Comparison of ENCODE assay signal across 8 mouse cellular contexts in genomic region chr5:110072413-110072812, GRCm38 (mm10). TPM values are rescaled to one million over a fixed set of nuclear protein-coding genes. Genes with fewer than 3 reads are reported as not detected.
DNase-seq lines count a peak whose midpoint lies in the region; ATAC-seq and TF ChIP-seq lines count a peak whose summit lies in the region.
"Not testable (repeated sequence)": the region's sequence is repeated elsewhere in the genome, so short reads cannot be mapped to it uniquely, and the experiment has no call there.
"Had no signal": no experiment of that assay in that cellular context is flagged by ENCODE, and none has a peak within 500 bp of the region (broad histone marks: within the 10 kb centered on the region; RNA-seq: fewer than 3 reads in every experiment).

Gene Gm17655, minus strand, starts transcription at chr5:110072513.

- H3K9ac ChIP-seq in ES-Bruce4 (ENCODE audit: low read depth, poor library complexity, severe bottlenecking), result not testable (repeated sequence)

- not testable (repeated sequence) for H3K27me3 ChIP-seq in ES-Bruce4 (ENCODE audit: control insufficient read depth, insufficient read depth, low read length, poor library complexity, severe bottlenecking); G1E (ENCODE audit: insufficient read depth, low read length)

- not testable (repeated sequence) for ATAC-seq in G1E (ENCODE audit: extremely low read depth, insufficient number of reproducible peaks, low FRiP score, poor library complexity, severe bottlenecking); common myeloid progenitor, adult 5-6 weeks (replicated peaks; ENCODE audit: low read depth, poor library complexity, severe bottlenecking); neutrophil, adult 5-6 weeks (ENCODE audit: extremely low read depth, insufficient number of reproducible peaks, low FRiP score, poor library complexity, severe bottlenecking)

- TF ChIP-seq EP300 in ES-Bruce4 (IDR thresholded peaks at IDR 0.05; ENCODE audit: insufficient read depth, low read depth, low read length), result not testable (repeated sequence)

- not testable (repeated sequence) for H3K27ac ChIP-seq in ES-Bruce4 (ENCODE audit: insufficient read depth, low read length)

- not testable (repeated sequence) for TF ChIP-seq POLR2A in ES-Bruce4 (IDR thresholded peaks at IDR 0.05; ENCODE audit: insufficient read depth, low read length)

- H3K9me3 ChIP-seq in ES-Bruce4 (replicated peaks; ENCODE audit: control insufficient read depth, insufficient read depth, low read length, poor library complexity, severe bottlenecking), result peaks cover 10% of the 10 kb centered on the region
- peaks cover 18% of the 10 kb centered on the region for H3K9me3 ChIP-seq in G1E (replicated peaks)

- TF ChIP-seq CTCF in ES-Bruce4 (IDR thresholded peaks at IDR 0.05; ENCODE audit: low read depth, low read length); G1E (IDR thresholded peaks at IDR 0.05; ENCODE audit: low read depth, low read length): not testable (repeated sequence)

- H3K36me3 ChIP-seq in ES-Bruce4 (ENCODE audit: control insufficient read depth, insufficient read depth, low read length, poor library complexity, severe bottlenecking); G1E (replicated peaks): not testable (repeated sequence)

- not testable (repeated sequence) for DNase-seq in G1E (ENCODE audit: low spot score); adrenal gland, postnatal 4 days (ENCODE audit: low spot score in 2 of 2); layer of hippocampus, postnatal 36 days; left cerebral cortex, adult 8-10 months (ENCODE audit: low spot score in 2 of 2)

- H3K4me3 ChIP-seq in ES-Bruce4 (ENCODE audit: low read depth, low read length); G1E (ENCODE audit: low read depth, low read length): not testable (repeated sequence)

- H3K4me1 ChIP-seq in ES-Bruce4 (ENCODE audit: control insufficient read depth, insufficient read depth, low read length); G1E (ENCODE audit: insufficient read depth, low read depth, low read length): not testable (repeated sequence)

RNA-seq across cellular contexts. Expression of gene Gm17655, which starts in this region (rescaled TPM):
- polyA plus RNA-seq in ES-Bruce4 (2011; ENCODE audit: insufficient read depth, insufficient read length, low read depth, missing spikeins), result 18.2 and 21.5 TPM in 2 replicates
- 33.2 and 49.1 TPM in 2 replicates for total RNA-seq in G1E (2014; fragmentation: Nextera tagmentation)
- total RNA-seq in G1E (2017), result 6.5 and 16.0 TPM in 2 replicates
- polyA plus RNA-seq in G1E (2012), result 0.14 and 0.50 TPM in 2 replicates
- total RNA-seq in adrenal gland, postnatal 4 days (2021), result 10 to 100 TPM; 11.4 to 15.8 TPM
- 4.0 and 10.4 TPM in 2 replicates for total RNA-seq in common myeloid progenitor, adult 5-6 weeks (2017)
- total RNA-seq in layer of hippocampus, postnatal 36 days (2021), result 10 to 100 TPM; 14.7 to 20.8 TPM
- total RNA-seq in left cerebral cortex, adult 8-10 months (2022), result 10 to 100 TPM; 13.0 to 14.4 (median 13.9) TPM
- total RNA-seq in neutrophil, adult 5-6 weeks (2017), result 13.4 and 16.5 TPM in 2 replicates
- polyA plus RNA-seq: adrenal gland, adult 2 months had no signal

Comparison
In these comparisons a context has a peak if more than half of its experiments do, and no peak if none do; other contexts are left out.
1. RNA of gene Gm17655 (polyA plus RNA-seq): 18.2 to 21.5 TPM in ES-Bruce4; 0.14 to 0.50 TPM in G1E; every median in the first group is over 10 times any median in the second.